Mouse (Mus musculus): ENCODE data around the gene Zfhx3.

DNA sequence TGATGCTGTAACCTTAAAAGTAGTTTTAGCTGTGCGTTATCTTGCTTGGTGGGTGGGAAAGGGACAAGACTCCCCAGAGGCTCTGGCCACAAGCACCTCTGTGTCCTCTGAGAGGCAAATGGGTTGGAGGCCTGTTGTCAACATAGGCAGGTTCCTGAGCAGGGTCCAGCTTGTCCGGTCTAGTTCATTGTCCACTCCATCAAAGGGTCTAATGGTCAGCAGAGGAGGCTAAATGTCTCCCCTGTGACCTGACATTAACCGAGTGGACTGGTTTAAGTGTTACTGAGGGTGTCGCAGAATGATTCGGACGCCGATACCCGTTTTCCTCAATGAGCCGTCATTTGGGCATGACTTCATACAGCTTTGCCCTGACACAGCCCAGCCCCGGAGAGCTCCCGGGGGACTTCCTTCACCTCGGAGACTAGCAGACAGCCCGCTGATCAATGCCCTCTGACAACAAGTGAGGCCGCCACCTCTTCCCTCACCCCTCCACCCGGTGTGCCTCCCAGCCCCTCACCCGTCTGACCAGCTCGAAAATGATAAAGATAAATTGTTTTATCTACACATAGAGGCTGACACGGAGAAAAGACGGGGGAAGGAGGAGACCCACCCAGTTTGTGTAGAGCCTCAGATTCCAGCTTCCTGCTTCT, 298.7 kb downstream of the Zfhx3 start:
- TF ChIP-seq POLR2A (IDR thresholded peaks at IDR 0.05; ENCODE audit: insufficient read depth, low read length) (no peak), CTCF (IDR thresholded peaks at IDR 0.05; ENCODE audit: low read depth, low read length) (no peak)
